Mouse (Mus musculus): Measurements from ENCODE around the gene Bicra. TPM values are rescaled to one million over a fixed set of nuclear protein-coding genes. Genes with fewer than 3 reads are reported as not detected.

Gene Bicra
- total and polyA plus RNA-seq, 3 experiments = 0.32 to 10.2 (median 2.2) TPM

- peak; percentile 27 for DNase-seq (ENCODE audit: extremely low read depth)
- H3K79me2 ChIP-seq (replicated peaks; ENCODE audit: control insufficient read depth, extremely low read depth, insufficient read depth, poor library complexity, severe bottlenecking) = no peaks in the 10 kb centered on the region
- H3K36me3 ChIP-seq (replicated peaks in 1 of 2; ENCODE audit: control insufficient read depth in 1 of 2, insufficient read depth in 1 of 2, low read length in 1 of 2) = peaks cover 16 to 22% of the 10 kb centered on the region in 2 experiments
- no peak overlapping the region for H3K9ac ChIP-seq (ENCODE audit: insufficient read depth, low read depth)
- dilution Hi-C loops (cut with MboI; ENCODE audit: extremely low pct_ligation_motif_present, extremely low pct_unique_long_range_greater_than_20kb, low sequenced_read_pairs) (loop anchor here (25.0 kb wide), 1 partner anchor 209 kb away; no protein-coding TSS in a partner anchor), in situ Hi-C loops (cut with MboI; ENCODE audit: low pct_ligation_motif_present, low pct_unique_long_range_greater_than_20kb, low sequenced_read_pairs) (no loop called here)
- no peak overlapping the region for H3K4me2 ChIP-seq (ENCODE audit: insufficient read depth, low read depth, poor library complexity, severe bottlenecking)
- H3K4me1 ChIP-seq (ENCODE audit: control insufficient read depth in 1 of 2, insufficient read depth in 2 of 2) = peaks cover under 1 to 11% of the 10 kb centered on the region in 2 experiments; a peak in 2 of 4 replicates
- no peaks in the 10 kb centered on the region for H3K27me3 ChIP-seq (replicated peaks)
- H3K9me3 ChIP-seq (replicated peaks; ENCODE audit: low read length) = peaks cover 6% of the 10 kb centered on the region
- TF ChIP-seq POLR2AphosphoS2 (IDR thresholded peaks at IDR 0.05; ENCODE audit: low read depth, low read length) (no peak), RAD21 (IDR thresholded peaks at IDR 0.05; ENCODE audit: low read depth, low read length) (peak; percentile 9), CTCF (conservative IDR thresholded peaks at IDR 0.05 in 1 of 2, IDR thresholded peaks at IDR 0.05 in 1 of 2; ENCODE audit: low read depth in 2 of 2, low read length in 2 of 2) (peak in 1 of 2 experiments; percentile 41; a peak in 3 of 4 replicates)
- no peak overlapping the region for H3K4me3 ChIP-seq (replicated peaks in 1 of 3; ENCODE audit: low read depth in 2 of 3, low read length in 2 of 3, poor library complexity in 1 of 3)
- H3K27ac ChIP-seq (ENCODE audit: insufficient read depth, low read depth) = no peak overlapping the region
These were observed 94.2 kb downstream of the Bicra start for GRCm38 (mm10) chr7:15953307-15954074.

GRCm38 (mm10) chr7:15952416-15952815 lies 95.3 kb downstream of the Bicra start:
- TF ChIP-seq ZKSCAN1 (IDR thresholded peaks at IDR 0.05; ENCODE audit: borderline replicate concordance, low read depth, low read length) (no peak), USF1 (IDR thresholded peaks at IDR 0.05; ENCODE audit: low read depth, low read length) (no peak), KAT2A (IDR thresholded peaks at IDR 0.05; ENCODE audit: insufficient replicate concordance, low read length) (no peak), IRF4 (IDR thresholded peaks at IDR 0.05; ENCODE audit: low read depth, low read length) (no peak)
- Histone ChIP-seq H3K36me3 (replicated peaks in 1 of 2; ENCODE audit: control insufficient read depth in 1 of 2, insufficient read depth in 1 of 2, low read length in 1 of 2) (peaks cover 14 to 21% of the 10 kb centered on the region in 2 experiments), H3K4me3 (replicated peaks in 1 of 3; ENCODE audit: low read depth in 2 of 3, low read length in 2 of 3, poor library complexity in 1 of 3) (no peak overlapping the region), H3K4me2 (ENCODE audit: insufficient read depth, low read depth, poor library complexity, severe bottlenecking) (no peak overlapping the region), H3K27me3 (replicated peaks) (no peaks in the 10 kb centered on the region), H3K27ac (ENCODE audit: insufficient read depth, low read depth) (no peak overlapping the region), H3K9me3 (replicated peaks; ENCODE audit: low read length) (peaks cover 6% of the 10 kb centered on the region), H3K79me2 (replicated peaks; ENCODE audit: control insufficient read depth, extremely low read depth, insufficient read depth, poor library complexity, severe bottlenecking) (no peaks in the 10 kb centered on the region), H3K4me1 (ENCODE audit: control insufficient read depth in 1 of 2, insufficient read depth in 2 of 2) (peaks cover 7 to 21% of the 10 kb centered on the region in 2 experiments; a peak in 3 of 4 replicates), H3K9ac (ENCODE audit: insufficient read depth, low read depth) (no peak overlapping the region)
- dilution Hi-C loops (cut with MboI; ENCODE audit: extremely low pct_ligation_motif_present, extremely low pct_unique_long_range_greater_than_20kb, low sequenced_read_pairs) (loop anchor here (25.0 kb wide), 1 partner anchor 210 kb away; no protein-coding TSS in a partner anchor), in situ Hi-C loops (cut with MboI; ENCODE audit: low pct_ligation_motif_present, low pct_unique_long_range_greater_than_20kb, low sequenced_read_pairs) (no loop called here)
- DNase-seq (ENCODE audit: extremely low read depth) = no peak

- dilution Hi-C loops (cut with MboI; ENCODE audit: extremely low pct_ligation_motif_present, extremely low pct_unique_long_range_greater_than_20kb, low sequenced_read_pairs) = loop anchor here (25.0 kb wide), 1 partner anchor 212 kb away; no protein-coding TSS in a partner anchor
- H3K9ac ChIP-seq (ENCODE audit: insufficient read depth, low read depth) = no peak overlapping the region
- peaks cover 12 to 31% of the 10 kb centered on the region in 2 experiments for H3K4me1 ChIP-seq (ENCODE audit: control insufficient read depth in 1 of 2, insufficient read depth in 2 of 2)
- no peak overlapping the region for H3K4me3 ChIP-seq (replicated peaks in 1 of 3; ENCODE audit: low read depth in 2 of 3, low read length in 2 of 3, poor library complexity in 1 of 3)
- no peak overlapping the region for H3K27ac ChIP-seq (ENCODE audit: insufficient read depth, low read depth)
- peaks cover 12 to 14% of the 10 kb centered on the region in 2 experiments for H3K36me3 ChIP-seq (replicated peaks in 1 of 2; ENCODE audit: control insufficient read depth in 1 of 2, insufficient read depth in 1 of 2, low read length in 1 of 2)
- in situ Hi-C loops (cut with MboI; ENCODE audit: low pct_ligation_motif_present, low pct_unique_long_range_greater_than_20kb, low sequenced_read_pairs) = no loop called here
- H3K9me3 ChIP-seq (replicated peaks; ENCODE audit: low read length) = peaks cover 3% of the 10 kb centered on the region
- no peaks in the 10 kb centered on the region for H3K27me3 ChIP-seq (replicated peaks)
- TF ChIP-seq MYC (IDR thresholded peaks at IDR 0.05; ENCODE audit: low read depth, low read length) (no peak), CHD2 (IDR thresholded peaks at IDR 0.05; ENCODE audit: low read length) (no peak), MAFK (IDR thresholded peaks at IDR 0.05; ENCODE audit: insufficient replicate concordance, low read length) (no peak), RCOR1 (conservative IDR thresholded peaks at IDR 0.05; ENCODE audit: low read depth, low read length) (no peak), ELF1 (IDR thresholded peaks at IDR 0.05; ENCODE audit: low read depth, low read length) (no peak), SMC3 (IDR thresholded peaks at IDR 0.05; ENCODE audit: low read depth, low read length) (no peak), RAD21 (IDR thresholded peaks at IDR 0.05; ENCODE audit: low read depth, low read length) (no peak), TBP (conservative IDR thresholded peaks at IDR 0.05; ENCODE audit: low read depth, low read length) (no peak), JUND (conservative IDR thresholded peaks at IDR 0.05; ENCODE audit: low read depth, low read length) (no peak), MXI1 (IDR thresholded peaks at IDR 0.05; ENCODE audit: low read depth, low read length) (no peak), ETS1 (conservative IDR thresholded peaks at IDR 0.05; ENCODE audit: low read depth, low read length) (no peak), UBTF (IDR thresholded peaks at IDR 0.05; ENCODE audit: low read depth, low read length) (no peak), IRF4 (IDR thresholded peaks at IDR 0.05; ENCODE audit: low read depth, low read length) (no peak), MEF2A (IDR thresholded peaks at IDR 0.05; ENCODE audit: borderline replicate concordance, low read depth, low read length) (no peak), USF2 (conservative IDR thresholded peaks at IDR 0.05; ENCODE audit: low read depth, low read length) (no peak), NELFE (IDR thresholded peaks at IDR 0.05; ENCODE audit: low read depth, low read length) (no peak), NRF1 (IDR thresholded peaks at IDR 0.05; ENCODE audit: low read depth, low read length) (no peak), MAZ (IDR thresholded peaks at IDR 0.05; ENCODE audit: low read depth, low read length) (no peak), MAX (IDR thresholded peaks at IDR 0.05; ENCODE audit: low read length) (no peak)
- H3K79me2 ChIP-seq (replicated peaks; ENCODE audit: control insufficient read depth, extremely low read depth, insufficient read depth, poor library complexity, severe bottlenecking) = peaks cover 5% of the 10 kb centered on the region
- DNase-seq (ENCODE audit: extremely low read depth) = no peak
- no peak overlapping the region for H3K4me2 ChIP-seq (ENCODE audit: insufficient read depth, low read depth, poor library complexity, severe bottlenecking)
These were observed 97.7 kb downstream of the Bicra start for GRCm38 (mm10) chr7:15950008-15950407.
